Mouse (Mus musculus): ENCODE measurements at regions not wholly inside any gene's neighbourhood (a gene's known extent, or its start where the extent isn't known, plus 50 kb on each side); places are given as distances from the start of the nearest gene placed in this dataset.

GRCm38 (mm10) chr11:24371963-24372362 is 294.1 kb downstream of the Bcl11a start:
- Histone ChIP-seq H3K4me1 (ENCODE audit: control insufficient read depth, insufficient read depth, low read length) (peaks cover 7% of the 10 kb centered on the region), H3K4me3 (replicated peaks; ENCODE audit: low read length) (no peak overlapping the region), H3K27ac (ENCODE audit: low read length) (no peak overlapping the region), H3K27me3 (ENCODE audit: control insufficient read depth, insufficient read depth, low read length) (no peaks in the 10 kb centered on the region), H3K36me3 (ENCODE audit: control insufficient read depth, insufficient read depth, low read length) (no peaks in the 10 kb centered on the region), H3K9ac (ENCODE audit: low read length) (no peak overlapping the region), H3K4me2 (ENCODE audit: low read depth, low read length) (no peak overlapping the region), H3K9me3 (replicated peaks; ENCODE audit: control insufficient read depth, low read length) (no peaks in the 10 kb centered on the region)
- WGBS = 31% methylated on average over 8 of the region's 8 CpGs
- ATAC-seq (ENCODE audit: insufficient read depth, low FRiP score) = peak; percentile 50; the same call in 1 of the 2 replicates

- H3K4me2 ChIP-seq (ENCODE audit: low read depth, low read length) = no peak overlapping the region
- H3K4me1 ChIP-seq (ENCODE audit: control insufficient read depth, insufficient read depth, low read length) = peaks cover 7% of the 10 kb centered on the region
- H3K9ac ChIP-seq (ENCODE audit: low read length) = no peak overlapping the region
- no peak for ATAC-seq (ENCODE audit: insufficient read depth, low FRiP score)
- 62% methylated on average over 5 of the region's 5 CpGs for WGBS
- no peak overlapping the region for H3K4me3 ChIP-seq (replicated peaks; ENCODE audit: low read length)
- H3K9me3 ChIP-seq (replicated peaks; ENCODE audit: control insufficient read depth, low read length) = no peaks in the 10 kb centered on the region
- no peak overlapping the region for H3K27ac ChIP-seq (ENCODE audit: low read length)
- H3K36me3 ChIP-seq (ENCODE audit: control insufficient read depth, insufficient read depth, low read length) = no peaks in the 10 kb centered on the region
- H3K27me3 ChIP-seq (ENCODE audit: control insufficient read depth, insufficient read depth, low read length) = no peaks in the 10 kb centered on the region
Observed at GRCm38 (mm10) chr11:24372616-24373015, 294.8 kb downstream of the Bcl11a start.

- Histone ChIP-seq H3K9me3 (replicated peaks; ENCODE audit: control insufficient read depth, low read length) (no peaks in the 10 kb centered on the region), H3K9ac (ENCODE audit: low read length) (no peak overlapping the region), H3K27ac (ENCODE audit: low read length) (no peak overlapping the region), H3K36me3 (ENCODE audit: control insufficient read depth, insufficient read depth, low read length) (no peaks in the 10 kb centered on the region), H3K4me1 (ENCODE audit: control insufficient read depth, insufficient read depth, low read length) (peaks cover 7% of the 10 kb centered on the region), H3K27me3 (ENCODE audit: control insufficient read depth, insufficient read depth, low read length) (no peaks in the 10 kb centered on the region), H3K4me3 (replicated peaks; ENCODE audit: low read length) (no peak overlapping the region), H3K4me2 (ENCODE audit: low read depth, low read length) (no peak overlapping the region)
- 54% methylated on average over 4 of the region's 4 CpGs for WGBS
- ATAC-seq (ENCODE audit: insufficient read depth, low FRiP score) = no peak
Observed at GRCm38 (mm10) chr11:24373301-24373700, 295.4 kb downstream of the Bcl11a start.

GRCm38 (mm10) chr11:24377530-24377929 is 299.7 kb downstream of the Bcl11a start:
- no peak overlapping the region for H3K27ac ChIP-seq (ENCODE audit: low read length)
- H3K27me3 ChIP-seq (ENCODE audit: control insufficient read depth, insufficient read depth, low read length) = no peaks in the 10 kb centered on the region
- peaks cover 1% of the 10 kb centered on the region for H3K4me1 ChIP-seq (ENCODE audit: control insufficient read depth, insufficient read depth, low read length)
- H3K9ac ChIP-seq (ENCODE audit: low read length) = no peak overlapping the region
- WGBS = 41% methylated on average over 2 of the region's 2 CpGs
- ATAC-seq (ENCODE audit: insufficient read depth, low FRiP score) = no peak
- no peaks in the 10 kb centered on the region for H3K9me3 ChIP-seq (replicated peaks; ENCODE audit: control insufficient read depth, low read length)
- no peaks in the 10 kb centered on the region for H3K36me3 ChIP-seq (ENCODE audit: control insufficient read depth, insufficient read depth, low read length)
- no peak overlapping the region for H3K4me3 ChIP-seq (replicated peaks; ENCODE audit: low read length)
- H3K4me2 ChIP-seq (ENCODE audit: low read depth, low read length) = no peak overlapping the region

- no peak for ATAC-seq (ENCODE audit: insufficient read depth, low FRiP score)
- H3K4me2 ChIP-seq (ENCODE audit: low read depth, low read length) = no peak overlapping the region
- no peaks in the 10 kb centered on the region for H3K4me1 ChIP-seq (ENCODE audit: control insufficient read depth, insufficient read depth, low read length)
- H3K27me3 ChIP-seq (ENCODE audit: control insufficient read depth, insufficient read depth, low read length) = no peaks in the 10 kb centered on the region
- no peak overlapping the region for H3K27ac ChIP-seq (ENCODE audit: low read length)
- WGBS = 56% methylated on average over 5 of the region's 5 CpGs
- no peaks in the 10 kb centered on the region for H3K36me3 ChIP-seq (ENCODE audit: control insufficient read depth, insufficient read depth, low read length)
- H3K4me3 ChIP-seq (replicated peaks; ENCODE audit: low read length) = no peak overlapping the region
- H3K9me3 ChIP-seq (replicated peaks; ENCODE audit: control insufficient read depth, low read length) = no peaks in the 10 kb centered on the region
- H3K9ac ChIP-seq (ENCODE audit: low read length) = no peak overlapping the region
Observed at GRCm38 (mm10) chr11:24390578-24390977, 312.7 kb downstream of the Bcl11a start.

GRCm38 (mm10) chr11:24391385-24391784 is 313.5 kb downstream of the Bcl11a start:
- Histone ChIP-seq H3K27ac (ENCODE audit: low read length) (no peak overlapping the region), H3K27me3 (ENCODE audit: control insufficient read depth, insufficient read depth, low read length) (no peaks in the 10 kb centered on the region), H3K4me3 (replicated peaks; ENCODE audit: low read length) (no peak overlapping the region), H3K36me3 (ENCODE audit: control insufficient read depth, insufficient read depth, low read length) (no peaks in the 10 kb centered on the region), H3K4me1 (ENCODE audit: control insufficient read depth, insufficient read depth, low read length) (no peaks in the 10 kb centered on the region), H3K9me3 (replicated peaks; ENCODE audit: control insufficient read depth, low read length) (no peaks in the 10 kb centered on the region), H3K4me2 (ENCODE audit: low read depth, low read length) (no peak overlapping the region), H3K9ac (ENCODE audit: low read length) (no peak overlapping the region)
- ATAC-seq (ENCODE audit: insufficient read depth, low FRiP score) = no peak
- 70% methylated on average over 1 of the region's 1 CpGs for WGBS

- WGBS = 81% methylated on average over 2 of the region's 2 CpGs
- no peaks in the 10 kb centered on the region for H3K27me3 ChIP-seq (ENCODE audit: control insufficient read depth, insufficient read depth, low read length)
- no peak overlapping the region for H3K27ac ChIP-seq (ENCODE audit: low read length)
- H3K36me3 ChIP-seq (ENCODE audit: control insufficient read depth, insufficient read depth, low read length) = no peaks in the 10 kb centered on the region
- ATAC-seq (ENCODE audit: insufficient read depth, low FRiP score) = no peak
- no peak overlapping the region for H3K4me3 ChIP-seq (replicated peaks; ENCODE audit: low read length)
- no peaks in the 10 kb centered on the region for H3K4me1 ChIP-seq (ENCODE audit: control insufficient read depth, insufficient read depth, low read length)
- no peaks in the 10 kb centered on the region for H3K9me3 ChIP-seq (replicated peaks; ENCODE audit: control insufficient read depth, low read length)
- no peak overlapping the region for H3K9ac ChIP-seq (ENCODE audit: low read length)
- H3K4me2 ChIP-seq (ENCODE audit: low read depth, low read length) = no peak overlapping the region
Observed at GRCm38 (mm10) chr11:24395478-24395877, 317.6 kb downstream of the Bcl11a start.

GRCm38 (mm10) chr11:24396911-24397310 is 319.1 kb downstream of the Bcl11a start:
- no peak overlapping the region for H3K4me2 ChIP-seq (ENCODE audit: low read depth, low read length)
- no peaks in the 10 kb centered on the region for H3K4me1 ChIP-seq (ENCODE audit: control insufficient read depth, insufficient read depth, low read length)
- H3K27ac ChIP-seq (ENCODE audit: low read length) = no peak overlapping the region
- no peaks in the 10 kb centered on the region for H3K36me3 ChIP-seq (ENCODE audit: control insufficient read depth, insufficient read depth, low read length)
- no peaks in the 10 kb centered on the region for H3K27me3 ChIP-seq (ENCODE audit: control insufficient read depth, insufficient read depth, low read length)
- no peak for ATAC-seq (ENCODE audit: insufficient read depth, low FRiP score)
- 78% methylated on average over 5 of the region's 5 CpGs for WGBS
- no peak overlapping the region for H3K9ac ChIP-seq (ENCODE audit: low read length)
- no peaks in the 10 kb centered on the region for H3K9me3 ChIP-seq (replicated peaks; ENCODE audit: control insufficient read depth, low read length)
- H3K4me3 ChIP-seq (replicated peaks; ENCODE audit: low read length) = no peak overlapping the region

GRCm38 (mm10) chr11:24397710-24398109 is 319.9 kb downstream of the Bcl11a start:
- Histone ChIP-seq H3K27me3 (ENCODE audit: control insufficient read depth, insufficient read depth, low read length) (no peaks in the 10 kb centered on the region), H3K4me3 (replicated peaks; ENCODE audit: low read length) (no peak overlapping the region), H3K4me1 (ENCODE audit: control insufficient read depth, insufficient read depth, low read length) (no peaks in the 10 kb centered on the region), H3K9ac (ENCODE audit: low read length) (no peak overlapping the region), H3K27ac (ENCODE audit: low read length) (no peak overlapping the region), H3K4me2 (ENCODE audit: low read depth, low read length) (no peak overlapping the region), H3K9me3 (replicated peaks; ENCODE audit: control insufficient read depth, low read length) (no peaks in the 10 kb centered on the region), H3K36me3 (ENCODE audit: control insufficient read depth, insufficient read depth, low read length) (no peaks in the 10 kb centered on the region)
- 54% methylated on average over 1 of the region's 1 CpGs for WGBS
- ATAC-seq (ENCODE audit: insufficient read depth, low FRiP score) = no peak

- no peak for ATAC-seq (ENCODE audit: insufficient read depth, low FRiP score)
- Histone ChIP-seq H3K4me3 (replicated peaks; ENCODE audit: low read length) (no peak overlapping the region), H3K9ac (ENCODE audit: low read length) (no peak overlapping the region), H3K36me3 (ENCODE audit: control insufficient read depth, insufficient read depth, low read length) (no peaks in the 10 kb centered on the region), H3K27me3 (ENCODE audit: control insufficient read depth, insufficient read depth, low read length) (no peaks in the 10 kb centered on the region), H3K27ac (ENCODE audit: low read length) (no peak overlapping the region), H3K4me2 (ENCODE audit: low read depth, low read length) (no peak overlapping the region), H3K4me1 (ENCODE audit: control insufficient read depth, insufficient read depth, low read length) (no peaks in the 10 kb centered on the region), H3K9me3 (replicated peaks; ENCODE audit: control insufficient read depth, low read length) (no peaks in the 10 kb centered on the region)
- 67% methylated on average over 3 of the region's 3 CpGs for WGBS
Observed at GRCm38 (mm10) chr11:24401151-24401550, 323.3 kb downstream of the Bcl11a start.
